Mouse (Mus musculus) skeletal muscle tissue, adult 2 months (tissue): ENCODE data around the gene Klhl10.
A peak's percentile ranks its signal among the peaks of the same experiment; 100 is the strongest.

Experiments used
- DNase-seq: peaks from one replicate; pipeline ENCODE4 v3.0.0-alpha.2; 2012; ENCODE audit warnings: low read depth, low spot score

Klhl10 gene

DNA sequence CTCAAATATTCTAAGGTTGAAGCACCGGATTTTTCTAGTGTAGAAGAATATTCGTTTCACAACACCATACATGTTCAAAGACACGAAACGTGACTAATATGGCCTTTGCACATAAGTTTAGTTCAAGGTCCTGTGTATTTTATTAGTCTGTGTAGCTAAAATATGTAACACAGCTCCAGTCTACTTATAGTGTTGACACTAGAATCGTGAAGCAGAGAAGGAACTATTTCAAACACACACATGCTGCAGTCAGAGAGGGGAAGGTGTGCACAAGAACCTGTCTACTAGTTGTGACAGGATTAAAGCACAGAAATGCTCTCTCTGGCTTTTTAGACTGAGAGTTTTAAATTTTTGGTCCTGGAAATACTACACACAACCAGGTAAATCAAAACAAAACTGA lies 16.0 kb downstream of the Klhl10 start:
- no peak for DNase-seq

- no peak for DNase-seq
Observed at GRCm38 (mm10) chr11:100462699-100463098, 21.0 kb downstream of the Klhl10 start.

- DNase-seq = no peak
Observed at GRCm38 (mm10) chr11:100465229-100465792, 23.6 kb downstream of the Klhl10 start.

- DNase-seq = no peak
Observed at GRCm38 (mm10) chr11:100465833-100466232, 24.1 kb downstream of the Klhl10 start.

GRCm38 (mm10) chr11:100471352-100472196 lies 29.9 kb downstream of the Klhl10 start:
- DNase-seq = no peak

GRCm38 (mm10) chr11:100472197-100472934 lies 30.6 kb downstream of the Klhl10 start, which contains the start of gene Klhl11:
Gene Klhl11 (minus strand): TSS chr11:100472741.
- DNase-seq = peak; percentile 95

DNA sequence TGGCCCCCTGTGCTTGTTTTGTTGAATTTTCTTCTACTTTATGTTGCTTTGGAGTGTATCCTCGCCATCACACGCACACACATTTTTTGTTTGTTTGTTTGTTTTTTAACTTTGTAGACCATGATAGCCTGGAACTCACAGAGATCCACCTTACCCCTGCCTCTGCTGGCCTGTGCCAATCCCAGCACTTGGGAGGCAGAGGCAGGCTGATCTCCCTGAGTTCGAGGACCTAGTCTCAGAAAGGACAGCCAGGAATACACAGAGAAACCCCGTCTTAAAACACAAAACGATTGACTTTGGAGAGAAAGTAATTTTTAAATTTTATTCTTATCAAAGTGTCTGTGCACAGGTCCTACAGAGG lies 31.2 kb downstream of the Klhl10 start:
- DNase-seq = no peak

DNA sequence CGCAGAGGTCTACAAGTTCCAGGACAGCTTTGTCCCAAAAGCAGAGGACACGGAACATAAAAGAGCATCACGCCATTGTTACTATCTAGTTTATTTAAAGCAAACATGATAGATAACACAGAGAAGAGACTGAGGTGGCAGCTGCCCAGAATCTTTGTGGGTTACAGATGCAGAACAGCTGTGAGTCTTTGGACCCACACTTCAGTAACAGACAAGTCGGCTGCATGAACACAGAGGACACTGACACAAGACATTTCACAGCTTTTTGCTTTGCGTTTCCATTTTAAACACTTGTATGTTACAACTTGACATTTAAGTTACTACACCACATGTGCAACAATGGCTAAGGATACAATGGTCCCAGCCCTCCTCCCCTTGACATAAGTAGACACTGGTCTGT lies 34.6 kb downstream of the Klhl10 start:
- DNase-seq = no peak

- no peak for DNase-seq
Observed at GRCm38 (mm10) chr11:100479152-100479551, 37.4 kb downstream of the Klhl10 start.

DNA sequence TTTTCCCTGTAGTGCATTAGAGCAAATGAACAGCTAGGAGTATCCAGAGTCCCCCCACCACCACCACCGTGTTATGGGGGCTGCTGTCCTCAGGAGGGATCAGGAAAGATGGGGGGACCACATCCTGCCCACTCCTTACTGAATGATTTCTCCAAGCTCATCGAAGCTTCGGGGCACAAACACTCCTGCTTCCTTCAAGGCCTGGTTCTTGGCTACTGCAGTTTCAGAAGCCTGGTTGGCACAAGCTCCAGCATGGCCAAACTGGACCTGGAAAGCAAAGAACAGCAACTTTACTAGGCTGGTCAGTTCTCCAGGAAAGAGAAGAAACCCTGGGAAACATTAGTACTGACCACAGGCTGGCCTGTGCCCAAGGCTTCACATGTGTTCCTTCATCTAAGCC lies 42.7 kb downstream of the Klhl10 start:
- DNase-seq = no peak

DNA sequence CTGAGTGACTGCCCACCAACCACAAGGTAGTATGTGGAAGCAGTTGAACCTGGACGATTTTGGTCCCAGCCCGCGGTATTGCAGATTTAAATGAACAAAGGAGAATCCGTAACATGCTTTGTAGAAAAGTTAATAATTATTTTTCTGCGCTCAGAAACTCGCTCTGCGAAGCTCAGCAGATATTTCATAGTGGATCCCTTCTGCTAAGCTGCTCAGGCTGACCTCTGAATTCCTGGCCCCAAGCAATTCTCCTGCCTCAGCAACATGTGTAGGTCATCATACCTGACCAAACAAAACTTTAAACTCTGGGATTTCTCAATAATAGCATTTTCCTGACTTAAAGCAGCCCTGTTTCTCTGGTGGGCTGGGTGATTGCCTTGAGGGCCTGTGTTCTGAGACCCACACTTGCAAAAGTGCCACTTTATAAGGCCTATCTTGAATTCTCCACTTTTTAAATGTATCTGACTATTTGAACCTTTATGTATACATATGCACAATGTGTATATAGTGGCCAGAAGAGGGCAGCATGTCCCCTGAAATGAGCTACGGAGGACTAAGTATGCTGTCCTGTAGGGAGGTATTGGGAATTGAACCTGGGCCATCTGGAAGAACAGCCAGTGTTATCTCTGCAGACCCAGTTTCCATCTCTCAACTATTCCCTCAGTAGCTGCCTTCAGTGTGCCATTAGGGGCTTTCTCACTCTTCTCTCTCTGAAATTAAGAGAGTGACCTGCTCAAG lies 44.3 kb downstream of the Klhl10 start:
- DNase-seq = peak; percentile 27

- no peak for DNase-seq
Observed at GRCm38 (mm10) chr11:100490951-100491350, 49.2 kb downstream of the Klhl10 start.

DNA sequence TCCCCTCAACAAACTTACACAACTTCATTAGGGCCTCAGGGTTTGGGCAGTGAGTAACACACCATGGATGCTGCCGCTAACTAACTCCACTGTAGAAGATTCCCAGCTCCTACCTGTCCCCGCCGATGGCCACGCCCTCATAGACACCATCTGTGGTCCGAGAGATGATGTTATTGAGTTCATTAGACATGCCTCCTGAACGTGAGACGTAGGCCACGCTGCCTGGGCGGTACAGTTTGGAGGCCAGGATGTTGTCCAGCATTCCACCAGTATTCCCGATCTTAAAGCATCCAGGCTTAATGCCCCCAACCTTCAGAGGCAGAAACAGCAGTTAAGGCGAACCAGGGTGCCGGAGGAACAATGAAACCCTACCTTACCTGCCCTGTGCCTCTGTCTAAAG lies 52.1 kb downstream of the Klhl10 start:
- no peak for DNase-seq

- no peak for DNase-seq
Observed at GRCm38 (mm10) chr11:100500241-100500640, 58.5 kb downstream of the Klhl10 start.

DNA sequence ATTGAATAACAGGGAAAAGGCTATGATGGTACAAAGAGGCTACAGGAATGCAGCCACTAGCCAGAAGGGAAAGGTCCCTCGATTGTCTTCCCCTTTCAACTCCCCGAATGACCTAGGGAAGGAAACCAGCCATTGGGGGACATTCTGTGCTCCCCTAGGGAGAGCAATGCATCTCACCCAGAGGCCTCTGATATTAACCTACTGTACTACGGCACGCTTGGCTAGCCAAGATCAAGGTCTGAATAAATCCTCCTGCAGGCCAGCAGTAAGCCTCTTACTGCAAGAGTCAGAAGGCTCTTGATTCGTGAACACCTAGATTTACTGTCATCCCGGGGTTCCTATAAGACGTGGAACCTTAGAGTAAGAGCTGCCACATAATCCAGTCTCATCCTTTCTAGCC lies 58.9 kb downstream of the Klhl10 start:
- no peak for DNase-seq

DNA sequence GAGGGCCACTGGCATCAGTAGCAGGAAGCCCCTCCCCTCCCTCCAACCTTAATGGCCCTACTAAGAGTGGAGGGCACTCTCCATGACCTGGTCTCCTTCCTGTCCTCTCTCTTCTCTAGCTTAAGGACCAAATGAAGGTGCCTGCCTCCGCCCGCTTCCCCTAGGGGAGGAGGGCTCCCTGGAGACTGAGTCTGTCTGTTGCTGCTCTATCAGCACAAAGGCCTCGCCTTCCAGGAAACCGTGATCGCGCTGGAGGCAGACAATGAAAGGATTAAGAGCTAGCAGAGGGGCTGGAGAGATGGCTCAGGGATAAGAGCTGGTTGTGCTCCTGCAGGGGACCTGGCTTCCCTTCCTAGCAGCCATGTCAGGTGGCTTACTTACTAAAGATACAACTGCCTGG lies 59.6 kb downstream of the Klhl10 start:
- DNase-seq = no peak

DNA sequence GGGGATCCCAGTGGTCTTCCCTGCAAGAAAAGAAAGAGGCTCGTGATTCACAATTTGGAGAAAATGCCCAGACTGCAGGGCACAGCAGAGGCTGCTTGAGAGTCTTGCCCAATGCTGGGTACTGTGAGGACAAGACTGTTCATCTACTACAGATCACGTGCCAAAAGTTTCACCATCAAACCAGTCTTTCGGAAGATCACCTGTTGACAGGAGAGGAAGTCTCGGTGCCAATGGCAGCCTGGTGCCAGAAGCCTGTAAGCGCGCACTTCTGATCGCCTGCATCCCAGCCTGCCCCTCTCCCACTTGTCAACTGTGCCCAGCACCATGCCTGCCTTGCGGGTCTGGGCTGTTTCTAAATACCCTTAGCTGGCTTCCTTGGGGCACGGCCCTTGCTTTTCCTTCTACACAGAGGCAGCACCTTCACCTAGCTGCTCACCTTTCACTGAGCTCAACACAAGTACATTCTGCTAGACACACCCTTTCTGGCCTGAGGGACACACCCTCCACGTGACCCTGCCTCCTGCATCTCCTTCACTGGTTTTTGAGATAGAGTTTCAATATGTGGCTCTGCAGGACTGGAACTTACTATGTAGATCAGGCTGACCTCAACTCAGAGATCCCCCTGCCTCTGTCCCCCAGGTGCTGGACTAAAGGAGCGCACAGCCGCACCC lies 63.4 kb downstream of the Klhl10 start:
- no peak for DNase-seq

DNA sequence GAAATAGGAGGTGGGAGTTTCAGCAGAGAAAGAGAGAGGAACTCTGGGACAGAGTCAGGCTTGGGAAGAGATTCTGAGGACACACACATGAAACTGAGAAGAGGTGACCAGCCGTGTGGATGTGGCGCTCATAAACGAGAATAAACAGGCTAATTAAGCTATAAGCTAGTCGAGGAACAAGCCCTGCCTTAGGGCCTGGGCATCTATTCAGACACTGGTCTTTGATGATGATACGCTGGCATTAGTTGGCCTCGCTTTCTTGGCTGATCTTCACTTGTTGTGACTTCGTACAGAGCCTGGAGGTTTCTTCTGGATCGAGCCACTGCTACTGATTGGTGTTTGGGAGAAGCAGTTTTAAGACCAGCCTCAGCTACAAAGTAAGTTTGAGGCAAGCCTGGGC lies 64.3 kb downstream of the Klhl10 start:
- DNase-seq = no peak
